Mouse (Mus musculus) cortical plate, adult 2 months (tissue): ENCODE measurements around the gene Snrnp200.

Source experiments
- CTCF ChIP-seq: fragments of 200-500 bp; IDR thresholded peaks from 2 replicates; pipeline ENCODE4 v1.5.1; 2011; ENCODE audit warnings: mild to moderate bottlenecking, control low read depth, low read length; ENCODE audit not compliant: insufficient read depth; ENCODE audit errors: extremely low read depth
- POLR2A ChIP-seq: fragments of 200-500 bp; IDR thresholded peaks from 2 replicates; pipeline ENCODE4 v1.6.1; 2011; ENCODE audit warnings: mild to moderate bottlenecking, low read length, control low read depth; ENCODE audit not compliant: insufficient read depth; ENCODE audit errors: extremely low read depth

DNA sequence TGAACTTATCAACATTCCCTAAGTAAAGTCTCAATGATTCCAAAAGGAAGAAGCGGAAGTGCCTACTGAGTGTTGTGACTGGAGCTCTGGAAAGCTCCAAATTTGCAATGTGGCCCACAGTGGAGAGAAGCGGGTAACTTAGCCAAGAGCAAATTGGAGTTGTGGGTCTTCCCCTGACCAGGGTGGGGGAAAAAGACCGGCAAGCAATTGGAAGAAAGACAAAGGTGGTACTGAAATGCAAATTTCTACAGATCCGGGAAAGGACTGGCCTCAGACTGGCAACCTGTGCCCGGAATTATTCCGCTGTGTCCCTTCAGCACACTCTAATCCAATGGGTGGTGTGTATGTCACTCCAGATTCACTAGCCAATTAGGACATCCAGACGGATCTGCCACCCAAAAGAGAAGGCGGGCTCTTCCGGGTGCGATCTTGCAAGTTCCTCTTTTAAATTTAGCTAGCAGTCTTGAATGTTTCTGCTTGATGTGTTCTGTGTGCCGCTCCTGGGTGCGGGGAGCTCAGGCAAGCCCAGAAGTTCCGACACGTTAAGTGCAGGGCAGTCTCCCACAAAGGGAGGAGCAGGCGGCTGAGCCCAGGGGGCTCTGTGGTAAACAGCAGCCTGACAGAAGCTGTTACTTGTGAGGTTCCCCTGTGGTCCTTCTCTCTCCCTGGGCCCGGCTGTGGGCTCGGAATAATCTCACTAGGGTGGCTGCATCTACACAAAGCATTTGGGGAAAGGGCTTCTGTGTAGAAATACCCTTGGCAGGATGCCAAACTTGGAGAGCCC, 25.4 kb upstream of the Snrnp200 start:
- TF ChIP-seq POLR2A (peak; percentile 77), CTCF (no peak)
